Mouse (Mus musculus) liver, embryonic 12.5 days (tissue): ENCODE data around the gene Strip2. TPM values are rescaled to one million over a fixed set of nuclear protein-coding genes. Genes with fewer than 3 reads are reported as not detected.

Experiments used
- ATAC-seq: fragments of 200-750 bp; cut with Nextera tagmentation; 2 replicates; pipeline ENCODE4 v1.8.0; 2017; ENCODE audit warnings: moderate number of reproducible peaks, mild to moderate bottlenecking, moderate library complexity
- H3K27ac ChIP-seq: fragments of 300-500 bp; sonication (generic); 2 replicates; pipeline ENCODE4 v1.5.1; 2016; ENCODE audit warnings: mild to moderate bottlenecking
- H3K27me3 ChIP-seq: fragments of 300-500 bp; sonication (generic); replicated peaks from 2 replicates; pipeline ENCODE4 v1.6.1; 2016; ENCODE audit warnings: mild to moderate bottlenecking, moderate library complexity
- H3K36me3 ChIP-seq: fragments of 300-500 bp; sonication (generic); 2 replicates; pipeline ENCODE4 v1.6.1; 2016; ENCODE audit warnings: mild to moderate bottlenecking, moderate library complexity
- H3K4me1 ChIP-seq: fragments of 300-500 bp; sonication (generic); 2 replicates; pipeline ENCODE4 v1.6.1; 2016
- H3K4me2 ChIP-seq: fragments of 300-500 bp; sonication (generic); 2 replicates; pipeline ENCODE4 v1.6.1; 2016; ENCODE audit warnings: mild to moderate bottlenecking, moderate library complexity
- H3K4me3 ChIP-seq: fragments of 300-500 bp; sonication (generic); 2 replicates; pipeline ENCODE4 v1.5.1; 2016; ENCODE audit warnings: mild to moderate bottlenecking, moderate library complexity
- H3K9ac ChIP-seq: fragments of 300-500 bp; sonication (generic); 2 replicates; pipeline ENCODE4 v1.6.1; 2016; ENCODE audit warnings: mild to moderate bottlenecking, moderate library complexity
- H3K9me3 ChIP-seq: fragments of 300-500 bp; sonication (generic); replicated peaks from 2 replicates; pipeline ENCODE4 v1.6.1; 2016; ENCODE audit warnings: mild to moderate bottlenecking, moderate library complexity
- WGBS: fragments of 180-500 bp; shearing (Covaris S2); methylation state at CpG from one replicate; pipeline ENCODE4 v1.1.7; 2016; ENCODE audit not compliant: insufficient replicate concordance; 5-methylcytosine and 5-hydroxymethylcytosine counted together
- polyA plus RNA-seq: library from polyadenylated mRNA; unstranded; fragments of >200 nt; fragmentation: Nextera tagmentation; extraction: Ambion mirVana; gene quantifications from 2 replicates; pipeline ENCODE4 v1.2.1, GENCODE M21; 2016

The Strip2 gene
- polyA plus RNA-seq, 1 experiment from 2014 or later = 0.54 TPM

DNA sequence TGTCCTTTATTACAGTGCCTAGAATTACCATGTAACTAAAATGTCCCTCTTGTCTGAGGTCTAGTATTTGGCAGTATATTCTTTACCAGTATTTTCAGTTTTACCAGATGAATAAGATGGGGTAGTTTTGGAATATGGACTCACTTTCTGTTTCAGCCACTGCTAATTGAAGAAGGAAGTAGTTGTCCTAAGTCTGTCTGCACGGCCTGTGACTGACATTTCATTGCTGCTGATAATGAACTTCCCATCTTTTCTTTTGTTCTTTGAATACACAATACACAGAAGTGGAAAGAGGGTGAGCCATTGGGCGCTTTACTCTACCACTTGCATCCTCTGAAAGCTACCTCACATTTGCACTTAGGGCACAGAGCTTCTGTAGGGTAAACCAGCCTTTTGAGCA lies 14.6 kb upstream of the Strip2 start:
- ATAC-seq = no peak
- Histone ChIP-seq H3K9ac (no peak overlapping the region), H3K27me3 (no peaks in the 10 kb centered on the region), H3K4me3 (no peak overlapping the region), H3K4me1 (peaks cover 9% of the 10 kb centered on the region; the same call in 1 of the 2 replicates), H3K27ac (no peak overlapping the region), H3K36me3 (peaks cover 18% of the 10 kb centered on the region), H3K9me3 (no peaks in the 10 kb centered on the region), H3K4me2 (no peak overlapping the region)
- WGBS = 54% methylated on average over 2 of the region's 2 CpGs

DNA sequence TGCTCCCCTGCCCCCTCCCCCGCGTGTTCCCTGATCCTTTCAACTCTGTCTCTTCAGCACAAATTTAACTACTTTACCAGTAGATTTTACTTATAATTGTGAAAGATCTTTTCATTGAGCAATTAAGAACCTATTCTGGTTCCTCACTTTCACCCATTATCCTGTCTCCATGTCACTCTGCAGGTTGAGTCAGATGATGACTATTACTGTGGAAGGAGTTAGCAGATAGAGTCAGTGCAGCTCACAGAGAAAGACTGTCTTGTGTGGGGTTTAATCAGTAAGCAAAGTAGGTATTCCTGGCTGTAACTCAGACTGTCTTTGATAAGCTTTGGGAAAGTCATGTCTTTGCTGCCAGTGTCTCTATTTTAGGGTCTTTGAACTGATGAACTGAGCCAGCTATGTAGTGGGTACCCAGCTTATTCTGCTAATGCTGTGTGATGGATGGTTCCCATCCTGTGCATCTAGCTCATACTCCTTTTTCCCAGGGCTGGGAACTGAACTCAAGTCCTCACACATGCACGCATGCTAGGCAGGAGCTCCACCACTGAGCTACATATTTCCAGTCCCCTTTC lies 13.4 kb upstream of the Strip2 start:
- ATAC-seq = no peak
- H3K27ac ChIP-seq = no peak overlapping the region
- H3K9me3 ChIP-seq = no peaks in the 10 kb centered on the region
- peaks cover 9% of the 10 kb centered on the region; the same call in 1 of the 2 replicates for H3K4me1 ChIP-seq
- H3K4me3 ChIP-seq = no peak overlapping the region
- H3K27me3 ChIP-seq = no peaks in the 10 kb centered on the region
- no peak overlapping the region for H3K9ac ChIP-seq
- peaks cover 19% of the 10 kb centered on the region for H3K36me3 ChIP-seq
- H3K4me2 ChIP-seq = no peak overlapping the region
- WGBS = 83% methylated on average over 3 of the region's 3 CpGs

DNA sequence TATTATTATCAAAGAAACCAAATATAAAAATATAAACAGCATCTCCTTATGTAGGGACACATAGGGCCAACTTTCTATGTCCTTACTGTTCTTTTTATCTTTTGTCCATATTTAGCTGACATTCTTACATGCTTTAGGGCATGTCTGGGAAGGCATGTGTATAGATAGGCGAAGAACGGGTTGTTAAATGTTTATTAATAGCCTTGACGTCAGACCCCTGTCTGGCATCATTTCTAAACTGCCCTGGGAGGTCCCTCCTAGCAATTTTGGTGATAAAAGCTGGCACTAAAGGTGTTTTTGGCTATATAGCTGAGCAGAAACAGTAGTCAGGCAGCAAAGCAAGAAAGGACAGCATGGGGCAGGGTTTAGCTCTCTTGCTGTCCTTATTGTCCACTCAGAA lies 12.5 kb upstream of the Strip2 start:
- 63% methylated on average over 3 of the region's 3 CpGs for WGBS
- H3K4me1 ChIP-seq = peaks cover 9% of the 10 kb centered on the region; the same call in 1 of the 2 replicates
- H3K4me3 ChIP-seq = no peak overlapping the region
- H3K36me3 ChIP-seq = peaks cover 26% of the 10 kb centered on the region
- no peak overlapping the region for H3K4me2 ChIP-seq
- H3K9ac ChIP-seq = no peak overlapping the region
- no peak for ATAC-seq
- no peaks in the 10 kb centered on the region for H3K27me3 ChIP-seq
- H3K27ac ChIP-seq = no peak overlapping the region
- H3K9me3 ChIP-seq = no peaks in the 10 kb centered on the region

DNA sequence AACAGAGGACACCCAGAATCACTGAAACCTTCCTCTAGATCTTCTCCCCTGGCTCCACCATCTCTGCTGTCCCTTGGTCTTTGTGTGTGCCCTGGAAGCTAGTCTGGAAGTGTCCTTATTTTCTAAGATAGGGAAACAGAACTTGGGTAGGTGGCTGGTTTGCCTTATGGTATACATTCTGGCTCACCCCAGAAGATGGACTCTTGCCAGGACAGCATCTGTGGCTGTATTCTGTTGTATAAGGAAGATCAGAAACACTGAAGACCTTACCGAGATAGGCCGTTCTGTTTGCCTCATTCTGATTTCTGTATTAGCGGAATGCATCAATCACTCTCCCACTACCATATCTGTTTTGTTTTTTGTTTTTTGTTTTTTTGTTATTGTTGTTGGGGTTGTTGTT lies 6.2 kb upstream of the Strip2 start:
- H3K4me1 ChIP-seq = no peaks in the 10 kb centered on the region
- no peaks in the 10 kb centered on the region for H3K9me3 ChIP-seq
- WGBS = 84% methylated on average over 3 of the region's 3 CpGs
- H3K36me3 ChIP-seq = peaks cover 18% of the 10 kb centered on the region; the same call in 1 of the 2 replicates
- H3K4me2 ChIP-seq = no peak overlapping the region
- no peak overlapping the region for H3K9ac ChIP-seq
- no peak for ATAC-seq
- no peak overlapping the region for H3K27ac ChIP-seq
- H3K4me3 ChIP-seq = no peak overlapping the region
- peaks cover 13% of the 10 kb centered on the region for H3K27me3 ChIP-seq

DNA sequence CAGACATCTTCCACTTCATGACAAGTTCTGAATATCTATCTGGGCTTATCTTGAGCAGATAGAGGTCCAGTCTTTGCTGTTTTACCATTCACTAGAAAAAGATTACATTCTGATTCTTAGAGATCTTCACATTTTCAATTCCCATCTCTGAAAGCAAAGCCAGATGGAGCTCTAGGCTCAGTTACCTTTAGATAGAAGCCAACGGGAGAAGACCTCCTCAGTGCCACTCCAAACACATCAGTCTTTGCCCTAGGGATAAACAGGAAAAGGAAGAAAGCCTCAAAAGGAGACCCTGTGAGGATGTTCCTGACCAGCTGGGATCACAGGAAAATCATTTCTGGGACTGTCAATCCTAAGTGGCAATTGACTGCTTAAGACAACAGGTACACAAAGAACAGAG lies 3.1 kb upstream of the Strip2 start:
- H3K4me1 ChIP-seq = peaks cover 17% of the 10 kb centered on the region
- no peak overlapping the region for H3K27ac ChIP-seq
- H3K9ac ChIP-seq = no peak overlapping the region
- no peak overlapping the region for H3K4me2 ChIP-seq
- H3K27me3 ChIP-seq = peaks cover 40% of the 10 kb centered on the region
- H3K4me3 ChIP-seq = no peak overlapping the region
- 0 out of 2 replicates have a peak, but pooled peaks cover 5% of the 10 kb centered on the region for H3K36me3 ChIP-seq
- ATAC-seq = no peak
- H3K9me3 ChIP-seq = no peaks in the 10 kb centered on the region
- WGBS = 21% methylated on average over 1 of the region's 1 CpGs

DNA sequence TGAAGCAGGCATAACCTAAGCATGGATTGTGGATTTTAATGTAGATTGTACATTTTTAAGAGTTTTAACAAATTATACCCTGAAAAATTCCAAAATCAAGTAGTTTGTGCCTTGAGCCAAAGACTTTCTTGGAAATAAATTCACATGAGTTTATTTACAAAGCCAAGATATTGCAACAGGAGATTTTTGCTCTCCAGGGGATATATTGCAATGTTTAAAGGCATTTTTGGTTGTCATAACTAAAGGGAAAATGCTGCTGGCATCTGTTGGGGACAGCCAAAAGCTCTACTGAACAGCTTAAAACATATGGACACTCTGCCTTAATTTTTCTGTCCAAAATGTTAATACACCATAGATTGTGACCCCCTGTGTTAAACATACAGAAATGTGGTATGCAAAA lies 2.7 kb upstream of the Strip2 start:
- Histone ChIP-seq H3K4me1 (peaks cover 17% of the 10 kb centered on the region), H3K9me3 (no peaks in the 10 kb centered on the region), H3K4me2 (no peak overlapping the region), H3K27me3 (peaks cover 45% of the 10 kb centered on the region), H3K9ac (no peak overlapping the region), H3K27ac (no peak overlapping the region), H3K36me3 (0 out of 2 replicates have a peak, but pooled peaks cover under 1% of the 10 kb centered on the region), H3K4me3 (no peak overlapping the region)
- no peak for ATAC-seq

DNA sequence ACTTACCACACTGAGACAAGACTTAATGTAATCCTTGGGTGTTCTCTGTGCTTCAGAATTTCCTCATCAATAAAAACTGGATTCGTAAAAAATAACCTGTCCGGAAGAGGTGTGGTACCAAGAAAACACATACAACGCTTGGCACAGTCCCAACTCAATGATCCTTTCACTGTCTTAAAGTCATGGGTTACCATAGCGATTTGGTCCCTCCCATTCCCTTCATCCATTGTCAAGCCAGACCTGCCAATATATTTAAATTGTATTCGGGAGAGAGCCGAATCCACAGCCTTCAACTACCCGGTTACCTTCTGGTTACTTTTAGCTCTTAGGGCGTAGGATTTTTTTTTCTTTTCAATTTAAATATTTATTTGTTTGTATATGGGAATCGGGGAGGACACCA lies 976 bp upstream of the Strip2 start:
- no peak overlapping the region for H3K27ac ChIP-seq
- no peaks in the 10 kb centered on the region for H3K9me3 ChIP-seq
- no peak for ATAC-seq
- H3K4me1 ChIP-seq = peaks cover 17% of the 10 kb centered on the region
- no peak overlapping the region; the same call in 1 of the 2 replicates for H3K9ac ChIP-seq
- peaks cover 53% of the 10 kb centered on the region for H3K27me3 ChIP-seq
- 41% methylated on average over 9 of the region's 9 CpGs for WGBS
- peak overlapping the region; percentile 100 for H3K4me2 ChIP-seq
- no peaks in the 10 kb centered on the region for H3K36me3 ChIP-seq
- peak overlapping the region; percentile 77; the same call in 1 of the 2 replicates for H3K4me3 ChIP-seq

DNA sequence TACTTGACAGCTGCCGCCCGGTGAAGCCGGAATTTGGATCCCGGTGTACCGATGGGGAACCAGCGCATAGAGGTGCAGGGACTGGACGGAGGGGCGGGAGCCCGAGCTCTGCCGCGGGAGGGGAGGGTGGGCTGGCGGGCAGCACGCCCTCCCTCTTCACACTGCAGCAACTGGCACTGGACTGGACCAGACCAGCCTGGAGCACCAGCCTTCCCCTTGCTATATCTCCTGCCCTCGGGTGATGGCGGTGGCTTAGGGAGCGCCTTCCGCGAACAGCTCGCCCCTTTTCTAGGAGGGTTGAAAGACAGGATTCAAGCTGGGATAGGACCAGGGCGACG lies 540 bp downstream of the Strip2 start:
- H3K36me3 ChIP-seq = no peaks in the 10 kb centered on the region
- H3K9ac ChIP-seq = peak overlapping the region; percentile 75
- H3K27ac ChIP-seq = no peak overlapping the region
- peak overlapping the region; percentile 100 for H3K4me2 ChIP-seq
- H3K4me3 ChIP-seq = peak overlapping the region; percentile 77
- H3K4me1 ChIP-seq = peaks cover 17% of the 10 kb centered on the region
- peaks cover 53% of the 10 kb centered on the region for H3K27me3 ChIP-seq
- WGBS = under 1% methylated on average over 21 of the region's 21 CpGs
- no peaks in the 10 kb centered on the region for H3K9me3 ChIP-seq
- peak; percentile 38 for ATAC-seq

DNA sequence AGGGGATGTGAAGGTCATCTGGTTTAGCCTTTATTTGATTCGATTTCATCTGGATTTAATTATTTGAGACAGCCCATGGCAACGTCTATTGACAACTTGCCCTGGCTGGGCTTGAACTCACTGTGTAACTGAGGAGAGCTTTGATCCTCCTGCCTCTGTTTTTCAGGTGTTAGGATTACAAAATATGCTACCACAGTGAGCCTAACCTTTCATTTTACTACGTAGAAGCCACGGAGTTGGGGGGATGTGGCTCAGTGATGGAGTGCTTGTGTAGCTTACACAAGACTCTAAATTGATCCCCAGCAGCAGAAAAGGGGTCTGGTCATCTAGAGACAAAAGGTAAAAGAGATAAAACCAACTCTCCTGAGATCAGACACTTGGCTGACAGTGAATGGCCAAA lies 1.1 kb downstream of the Strip2 start:
- H3K36me3 ChIP-seq = no peaks in the 10 kb centered on the region
- peak overlapping the region; percentile 75; the same call in 1 of the 2 replicates for H3K9ac ChIP-seq
- H3K4me2 ChIP-seq = peak overlapping the region; percentile 100
- H3K4me1 ChIP-seq = peaks cover 17% of the 10 kb centered on the region
- ATAC-seq = no peak
- no peak overlapping the region for H3K27ac ChIP-seq
- H3K27me3 ChIP-seq = peaks cover 53% of the 10 kb centered on the region
- peak overlapping the region; percentile 77 for H3K4me3 ChIP-seq
- no peaks in the 10 kb centered on the region for H3K9me3 ChIP-seq
- 40% methylated on average over 4 of the region's 4 CpGs for WGBS

DNA sequence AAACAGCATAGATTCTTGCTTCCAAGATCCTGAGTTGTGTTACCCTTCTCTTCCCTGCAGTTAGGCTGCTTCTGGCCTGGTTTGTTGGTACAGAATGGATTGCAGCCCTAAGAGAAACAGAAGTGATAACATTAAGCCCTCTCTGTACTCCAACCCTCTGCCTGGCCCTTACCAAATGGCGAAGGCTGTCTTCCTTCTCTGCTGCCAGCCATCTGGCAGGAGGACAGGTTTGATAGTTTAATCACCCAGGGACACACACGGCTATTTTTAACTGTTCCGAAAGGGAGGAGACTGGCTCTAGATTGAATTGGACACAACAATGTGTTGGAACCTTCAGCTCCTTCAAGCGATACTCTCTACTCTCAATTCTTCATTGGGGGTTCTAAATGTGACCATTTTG lies 6.7 kb downstream of the Strip2 start:
- H3K4me1 ChIP-seq = peaks cover 11% of the 10 kb centered on the region
- ATAC-seq = peak; percentile 66
- H3K36me3 ChIP-seq = no peaks in the 10 kb centered on the region
- 44% methylated on average over 4 of the region's 4 CpGs for WGBS
- no peak overlapping the region for H3K9ac ChIP-seq
- no peak overlapping the region for H3K27ac ChIP-seq
- H3K9me3 ChIP-seq = no peaks in the 10 kb centered on the region
- H3K4me2 ChIP-seq = peak overlapping the region; percentile 8; the same call in 1 of the 2 replicates
- no peak overlapping the region for H3K4me3 ChIP-seq
- peaks cover 22% of the 10 kb centered on the region for H3K27me3 ChIP-seq

DNA sequence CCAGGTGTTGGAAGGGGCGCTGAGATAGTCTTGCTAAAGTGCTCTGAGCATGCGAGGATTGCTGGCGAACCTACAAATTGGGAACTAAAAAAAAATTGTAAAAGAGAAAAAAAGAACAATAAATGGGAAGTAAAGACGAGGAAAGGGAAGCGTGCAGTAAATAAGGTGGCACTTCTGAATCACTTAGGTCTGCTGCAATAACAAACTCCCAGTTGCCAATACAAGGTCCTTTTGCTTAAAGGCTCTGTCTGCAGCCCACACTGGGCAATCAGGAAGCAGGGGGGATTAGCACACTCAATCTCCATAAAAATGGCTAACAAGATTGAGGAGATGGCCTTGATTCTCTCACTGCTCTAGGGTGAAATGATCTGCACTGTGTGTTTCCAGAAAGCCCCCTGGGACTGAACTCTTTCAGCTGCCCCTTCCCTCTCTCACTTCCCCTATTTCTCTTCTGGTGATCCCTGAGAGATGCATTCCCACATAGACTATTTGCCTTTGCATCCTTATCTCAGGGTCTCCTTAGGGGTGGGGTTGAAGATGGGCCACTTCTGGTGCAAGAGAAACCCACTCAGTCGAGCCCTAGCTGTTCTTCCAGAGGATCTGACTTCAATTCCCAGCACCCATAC lies 8.9 kb downstream of the Strip2 start:
- H3K36me3 ChIP-seq = no peaks in the 10 kb centered on the region
- WGBS = 48% methylated on average over 6 of the region's 6 CpGs
- H3K4me3 ChIP-seq = no peak overlapping the region

DNA sequence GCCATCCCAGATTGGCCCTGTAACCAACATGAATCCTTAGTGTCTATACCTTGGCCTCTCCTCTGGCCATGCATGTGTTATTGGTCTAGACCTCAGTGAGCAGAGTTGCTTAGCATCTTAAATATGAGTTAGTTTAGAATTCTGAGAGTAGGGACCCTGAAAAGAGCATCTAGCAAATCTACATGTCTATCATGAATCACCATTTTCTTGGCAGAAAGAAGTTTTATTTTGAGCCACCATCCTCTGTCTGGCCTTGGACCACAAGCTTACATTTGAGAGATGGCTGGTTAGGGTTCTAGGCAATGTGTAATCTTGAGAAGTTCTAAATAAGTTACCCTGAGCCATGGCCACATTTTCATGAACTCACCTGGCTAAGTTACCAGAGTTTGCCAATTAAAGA lies 13.3 kb downstream of the Strip2 start:
- Histone ChIP-seq H3K36me3 (no peaks in the 10 kb centered on the region), H3K27me3 (peaks cover 3% of the 10 kb centered on the region; the same call in 1 of the 2 replicates), H3K4me2 (no peak overlapping the region), H3K4me1 (no peaks in the 10 kb centered on the region), H3K9me3 (no peaks in the 10 kb centered on the region), H3K9ac (no peak overlapping the region), H3K27ac (no peak overlapping the region), H3K4me3 (no peak overlapping the region)
- ATAC-seq = no peak

More for the DNA sequence above, 8.9 kb downstream of the Strip2 start:
- peaks cover 11% of the 10 kb centered on the region for H3K4me1 ChIP-seq
- peaks cover 8% of the 10 kb centered on the region; the same call in 1 of the 2 replicates for H3K27me3 ChIP-seq
- H3K27ac ChIP-seq = no peak overlapping the region
- H3K4me2 ChIP-seq = no peak overlapping the region
- no peaks in the 10 kb centered on the region for H3K9me3 ChIP-seq
- no peak overlapping the region for H3K9ac ChIP-seq
- ATAC-seq = no peak

DNA sequence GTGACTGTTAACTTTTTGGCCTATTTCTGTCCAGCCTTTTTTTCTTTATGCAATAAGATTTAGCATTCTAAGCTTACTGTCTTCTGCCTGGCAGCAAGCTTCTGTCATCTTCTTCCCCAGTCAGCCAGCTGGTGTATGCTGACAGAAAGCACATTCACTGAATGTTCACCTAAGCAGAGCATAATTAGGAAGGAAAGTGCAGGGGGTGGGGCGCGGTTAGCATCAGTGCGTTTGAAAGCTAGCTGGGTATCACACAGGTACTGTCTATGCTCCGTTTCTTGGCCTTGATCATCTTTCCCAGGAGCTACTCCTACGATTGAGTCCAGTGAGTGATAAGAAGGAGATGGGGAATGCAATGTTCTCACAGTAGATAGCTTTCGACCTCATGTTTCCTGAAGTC lies 13.9 kb downstream of the Strip2 start:
- Histone ChIP-seq H3K27me3 (no peaks in the 10 kb centered on the region; the same call in 1 of the 2 replicates), H3K4me1 (no peaks in the 10 kb centered on the region), H3K9ac (no peak overlapping the region), H3K4me2 (no peak overlapping the region), H3K9me3 (no peaks in the 10 kb centered on the region), H3K4me3 (no peak overlapping the region), H3K36me3 (no peaks in the 10 kb centered on the region), H3K27ac (no peak overlapping the region)
- 68% methylated on average over 6 of the region's 6 CpGs for WGBS
- no peak for ATAC-seq
